Mouse (Mus musculus) cerebellum, adult 11 months (tissue): ENCODE measurements around the gene Nectin4.

Experiments used
- DNase-seq: peaks from one replicate; pipeline ENCODE4 v3.0.0; 2022

The Nectin4 gene

DNA sequence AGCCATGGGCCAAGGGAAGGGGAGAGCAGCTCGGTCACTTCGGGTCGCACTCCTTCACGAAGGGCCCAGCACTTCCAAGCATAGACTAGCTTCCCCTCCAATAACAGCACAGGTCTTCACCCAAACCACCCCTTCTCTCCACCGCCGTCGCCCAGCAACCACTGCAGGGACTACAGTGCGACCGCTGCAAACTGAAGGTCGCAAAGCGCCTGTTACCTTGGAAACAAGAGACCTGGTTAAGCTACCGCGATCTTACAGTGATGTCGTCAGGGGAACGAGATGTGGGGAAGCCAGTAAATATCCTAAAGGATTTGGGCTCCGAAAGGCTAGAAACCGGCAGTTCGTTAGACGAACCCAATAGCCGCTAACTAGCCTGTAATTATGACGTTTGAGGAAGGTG is 9.2 kb upstream of the Nectin4 start, which contains the start of gene Klhdc9:
TSS of gene Klhdc9 (minus strand) at position 143 of the 400 bp plus-strand sequence.
- DNase-seq, result peak; percentile 80

DNA sequence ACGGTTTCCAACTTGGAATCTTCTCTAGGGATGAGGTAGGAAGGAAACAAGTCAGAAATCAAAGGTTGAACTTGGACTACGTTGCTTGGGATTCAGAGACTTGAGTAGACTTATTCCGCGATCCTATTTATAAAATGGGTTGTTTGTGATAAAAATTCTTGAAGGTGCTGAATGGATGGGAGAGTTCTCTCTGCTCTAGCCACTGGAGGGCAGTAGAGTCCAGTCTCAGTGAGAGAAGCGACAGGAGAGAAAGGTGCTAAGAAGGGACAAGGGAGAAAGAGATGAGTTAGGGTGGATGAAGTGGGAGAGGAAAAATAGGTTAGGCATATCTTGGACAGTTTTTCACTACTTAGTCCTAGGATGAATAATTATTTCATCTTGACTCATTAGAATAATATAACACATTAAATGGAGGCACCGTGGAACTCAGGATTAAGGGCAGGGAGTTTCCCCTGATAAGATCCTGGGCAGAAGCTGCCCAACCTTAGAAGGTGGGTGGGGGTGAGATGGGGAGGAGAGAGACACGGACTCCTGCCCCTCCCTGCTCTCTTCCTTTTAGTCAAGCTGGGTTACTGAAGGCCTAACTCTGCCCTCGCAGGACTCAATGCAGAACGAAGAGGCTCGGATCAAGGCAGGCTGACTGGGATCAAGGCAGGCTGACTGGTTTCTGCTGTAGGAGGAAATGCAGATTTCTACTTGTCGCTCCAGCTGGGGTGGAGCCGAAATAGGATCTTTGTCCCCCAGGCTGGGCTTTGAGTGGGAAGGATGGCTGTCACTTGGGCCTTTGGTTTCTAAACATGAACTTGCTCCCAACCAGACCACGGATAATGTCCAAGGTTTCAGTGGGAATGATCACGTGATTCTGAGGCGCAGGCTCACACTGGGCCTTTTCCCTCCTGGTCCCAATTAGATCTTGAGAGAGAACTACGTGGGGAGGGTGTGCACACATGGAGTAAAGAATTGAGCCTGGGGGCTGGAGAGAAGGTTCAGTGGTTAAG is 8.5 kb upstream of the Nectin4 start:
- DNase-seq, result peak; percentile 72

DNA sequence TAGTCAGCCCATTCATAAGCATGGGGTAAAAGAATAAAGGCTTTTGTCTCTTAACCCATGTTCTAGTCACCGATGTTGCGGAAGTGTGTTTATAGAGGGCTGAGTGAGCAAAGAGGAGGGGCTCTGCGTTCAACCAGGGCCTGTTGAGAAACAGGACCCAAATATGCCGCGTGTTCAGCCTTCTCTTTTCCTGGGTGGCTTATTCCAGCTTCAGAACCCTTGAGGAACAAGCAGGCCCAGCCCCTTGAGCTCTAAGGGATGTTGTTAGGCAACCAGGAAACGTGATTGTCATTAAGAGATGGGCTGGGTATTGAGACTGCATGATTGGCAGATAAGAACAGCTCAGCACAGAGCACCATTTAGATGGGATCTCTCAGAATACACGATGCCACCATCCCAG is 4.0 kb upstream of the Nectin4 start:
- no peak for DNase-seq

- no peak for DNase-seq
Measured at GRCm38 (mm10) chr1:171372880-171373279, 3.0 kb downstream of the Nectin4 start.

DNA sequence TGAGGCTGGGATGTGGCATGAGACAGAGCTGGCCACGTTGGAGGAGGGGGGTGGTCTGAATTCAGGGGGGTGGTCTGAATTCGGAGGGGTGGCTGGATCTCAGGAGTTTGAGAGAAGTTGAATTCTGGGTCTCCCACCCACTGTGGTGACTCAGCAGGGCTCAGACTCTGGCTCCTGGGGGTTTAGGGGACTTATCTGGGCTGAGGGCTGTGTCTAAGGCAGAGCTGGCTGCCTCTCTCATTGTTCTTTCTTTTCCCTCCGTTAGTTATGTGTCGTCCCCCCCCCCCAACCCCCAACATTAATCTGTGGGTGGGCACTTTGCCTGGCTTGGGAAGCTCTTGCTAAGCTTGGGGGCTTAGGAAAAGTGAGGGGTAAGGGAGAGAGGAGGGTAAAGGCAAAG is 4.0 kb downstream of the Nectin4 start:
- DNase-seq, result no peak

GRCm38 (mm10) chr1:171375646-171376097 is 5.8 kb downstream of the Nectin4 start:
- DNase-seq, result no peak

DNA sequence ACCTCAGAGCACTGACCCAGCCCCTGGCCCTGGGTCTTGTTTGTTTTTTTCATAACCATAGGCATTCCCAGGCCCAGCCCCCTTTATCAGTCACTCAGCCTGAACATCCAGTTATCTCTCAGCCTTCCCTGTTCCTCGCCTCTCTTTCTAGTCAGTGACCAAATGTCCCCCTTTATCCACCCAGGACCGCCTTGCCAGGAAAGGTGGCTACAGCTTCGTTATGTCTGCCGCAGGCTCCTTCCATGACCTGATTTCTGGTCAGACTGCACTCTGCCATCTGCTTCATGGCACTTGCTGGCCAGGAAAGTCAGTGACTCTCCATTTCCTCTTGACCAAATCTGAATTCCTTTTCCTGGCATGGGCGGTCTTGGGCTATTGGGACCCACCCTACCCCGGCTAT is 8.4 kb downstream of the Nectin4 start:
- DNase-seq, result peak; percentile 46

- DNase-seq, result peak; percentile 80
Measured at GRCm38 (mm10) chr1:171379935-171380599, 10.2 kb downstream of the Nectin4 start.

- DNase-seq, result no peak
Measured at GRCm38 (mm10) chr1:171382096-171382620, 12.3 kb downstream of the Nectin4 start.

DNA sequence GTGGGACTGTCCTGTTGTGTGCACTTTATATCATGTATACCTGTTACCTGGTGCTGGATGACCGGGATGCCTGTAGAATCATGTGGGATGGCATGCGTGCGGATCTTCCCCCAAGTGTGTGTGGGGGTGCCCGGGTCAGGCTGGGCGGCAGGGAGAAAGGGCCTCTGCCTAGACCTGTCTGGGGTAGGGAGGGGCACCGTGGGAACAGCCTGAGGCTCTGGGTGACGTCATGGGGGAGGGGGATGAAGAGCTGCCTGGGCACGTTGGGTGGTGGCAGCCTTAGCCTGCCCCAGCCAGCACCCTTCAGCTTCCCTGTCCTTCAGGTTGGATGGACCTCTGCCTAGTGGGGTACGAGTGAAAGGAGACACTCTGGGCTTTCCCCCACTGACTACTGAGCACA is 14.5 kb downstream of the Nectin4 start:
- DNase-seq, result no peak

GRCm38 (mm10) chr1:171385171-171385570 is 15.3 kb downstream of the Nectin4 start:
- no peak for DNase-seq

DNA sequence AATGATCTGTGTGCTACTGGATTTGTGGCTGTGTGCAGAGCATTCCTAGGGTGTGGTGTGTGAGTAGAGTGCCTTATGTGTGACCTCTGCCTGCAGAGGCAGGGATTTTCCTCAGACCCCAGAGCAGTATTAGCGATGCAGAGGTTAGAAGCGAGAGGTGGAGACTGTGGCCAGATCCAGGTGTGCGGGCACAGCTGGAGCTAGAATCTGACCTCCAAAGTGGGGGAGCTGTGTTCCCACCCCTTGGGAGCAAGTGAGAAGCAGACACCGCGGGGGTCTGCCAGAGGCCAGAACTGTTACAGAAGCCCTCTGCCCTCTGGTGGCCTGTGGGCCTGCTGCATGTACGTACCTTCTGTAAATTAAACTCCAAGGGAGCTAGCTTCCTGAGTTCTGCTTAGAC is 17.2 kb downstream of the Nectin4 start:
- DNase-seq, result no peak

DNA sequence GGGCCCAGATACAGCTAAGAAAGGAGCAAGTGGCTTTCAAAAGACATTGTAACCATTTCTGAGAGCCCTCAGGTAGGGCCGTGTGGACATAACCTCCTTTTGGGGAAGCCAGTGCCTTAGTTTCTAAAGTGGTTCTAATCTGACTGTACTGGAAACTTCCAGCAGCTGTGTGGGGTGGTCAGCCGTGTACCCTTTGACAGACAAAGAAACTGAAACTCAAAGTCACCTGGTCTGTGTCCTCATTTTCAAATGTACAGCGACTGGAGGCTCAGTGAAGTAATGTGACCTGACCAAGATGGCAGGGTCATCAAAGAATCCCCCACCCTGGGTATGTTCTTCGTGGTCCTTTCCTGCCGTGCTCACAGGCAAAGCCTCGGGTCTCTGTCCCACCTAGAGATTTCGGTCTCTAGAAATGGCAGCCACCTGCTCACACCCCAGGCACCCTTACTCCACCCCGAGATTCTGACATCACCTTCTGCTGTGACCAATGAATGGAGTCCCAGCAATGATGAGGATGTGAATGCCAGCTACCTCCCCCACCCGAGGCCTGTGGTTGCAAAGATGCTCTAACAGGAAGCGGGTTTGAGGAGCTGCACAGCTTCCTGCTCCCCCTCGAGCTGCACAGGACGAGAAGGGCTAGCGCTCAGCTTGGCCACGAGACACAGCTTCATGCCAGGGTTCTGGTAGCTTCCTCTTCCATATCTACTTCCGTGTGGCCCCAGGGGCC is 18.6 kb downstream of the Nectin4 start, which contains the start of gene Arhgap30:
TSS of gene Arhgap30 (plus strand) at position 579 of the 727 bp plus-strand sequence.
- no peak for DNase-seq

DNA sequence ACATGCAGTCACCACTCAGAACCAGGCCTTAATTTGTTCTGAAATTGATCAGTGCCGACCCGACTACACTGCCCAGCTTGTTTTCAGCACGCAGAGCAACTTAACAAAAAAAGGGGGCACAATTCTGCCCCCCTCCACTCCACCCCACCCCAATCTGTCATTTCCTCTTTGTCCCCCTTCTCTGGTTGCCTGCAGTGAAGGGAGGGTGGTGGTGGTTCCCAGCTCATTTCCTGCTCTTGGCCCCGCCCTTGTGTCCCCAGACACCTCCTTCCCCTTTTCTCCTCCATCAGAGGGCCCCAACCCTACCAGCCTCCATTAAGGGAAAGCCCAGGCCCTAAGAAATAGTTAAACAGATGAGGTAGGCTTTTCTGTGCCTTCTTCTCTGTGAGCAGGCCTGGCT is 20.2 kb downstream of the Nectin4 start:
- no peak for DNase-seq

- no peak for DNase-seq
Measured at GRCm38 (mm10) chr1:171401821-171402220, 31.9 kb downstream of the Nectin4 start.

DNA sequence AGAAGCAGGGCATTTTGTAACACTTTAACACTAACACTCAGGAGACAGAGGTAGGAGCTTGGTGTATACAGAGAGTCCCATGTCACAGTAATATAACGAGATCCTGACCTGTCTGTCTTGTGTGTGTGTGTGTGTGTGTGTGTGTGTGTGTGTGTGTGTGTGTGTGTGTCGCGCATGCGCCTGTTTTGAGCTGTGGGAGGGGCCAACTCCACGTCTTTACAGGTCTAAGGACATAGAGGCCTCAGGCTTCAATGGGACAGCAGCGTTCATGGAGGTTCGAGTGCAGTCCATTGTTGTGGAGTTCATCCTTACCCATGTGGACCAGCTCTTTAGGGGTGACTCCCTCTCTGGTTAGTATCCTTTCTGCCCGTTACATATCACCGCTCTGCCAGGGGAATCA is 33.1 kb downstream of the Nectin4 start:
- DNase-seq, result no peak

GRCm38 (mm10) chr1:171407263-171407662 is 37.4 kb downstream of the Nectin4 start:
- DNase-seq, result no peak

DNA sequence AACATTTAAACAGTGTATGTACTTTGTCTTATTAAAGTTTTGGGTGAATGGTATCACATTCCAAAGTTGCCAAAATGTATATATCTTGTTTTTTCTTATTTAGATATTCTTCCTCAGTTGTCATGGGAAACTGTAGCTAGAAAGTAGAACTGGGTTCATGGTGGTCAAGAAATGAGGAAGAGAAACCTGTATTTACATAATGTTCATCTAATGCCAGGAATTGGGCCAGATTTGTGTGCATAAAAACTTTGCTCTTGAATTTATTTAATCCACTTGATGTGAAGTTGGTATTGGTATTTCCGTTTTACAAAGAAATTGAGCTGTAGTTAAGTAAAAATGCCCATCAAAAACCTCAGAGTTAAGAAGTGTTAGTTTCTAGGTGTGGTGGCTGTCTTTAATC is 40.3 kb downstream of the Nectin4 start:
- no peak for DNase-seq

DNA sequence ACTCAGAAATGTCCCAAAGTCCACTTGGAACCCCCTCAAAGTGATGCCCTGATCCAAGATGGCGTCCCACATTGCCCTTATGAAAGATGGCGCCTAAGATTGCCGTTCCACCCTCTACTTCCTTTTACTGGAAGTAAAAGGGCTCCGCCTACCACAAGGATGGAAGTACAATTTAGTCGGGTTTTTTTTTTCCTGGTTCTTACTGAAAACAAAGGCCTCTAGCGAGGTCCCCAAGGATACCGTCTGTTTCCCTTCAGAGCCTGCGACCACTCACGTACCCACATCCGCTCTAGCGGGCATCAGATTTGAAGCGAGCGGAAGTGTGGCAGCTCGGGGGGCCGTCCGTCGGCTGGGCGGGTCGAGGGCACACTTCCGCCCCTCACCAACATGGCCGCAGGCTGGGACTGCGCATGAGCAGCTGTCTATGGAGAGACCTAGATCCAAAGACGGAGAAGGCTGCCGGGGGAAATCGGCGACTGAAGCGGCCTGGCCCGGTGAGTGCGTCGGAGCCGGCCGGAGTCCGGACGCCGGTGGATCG is 41.1 kb downstream of the Nectin4 start, which contains the start of gene Usf1:
TSS of gene Usf1 (plus strand) at position 367 of the 538 bp plus-strand sequence.
- peak; percentile 94 for DNase-seq

DNA sequence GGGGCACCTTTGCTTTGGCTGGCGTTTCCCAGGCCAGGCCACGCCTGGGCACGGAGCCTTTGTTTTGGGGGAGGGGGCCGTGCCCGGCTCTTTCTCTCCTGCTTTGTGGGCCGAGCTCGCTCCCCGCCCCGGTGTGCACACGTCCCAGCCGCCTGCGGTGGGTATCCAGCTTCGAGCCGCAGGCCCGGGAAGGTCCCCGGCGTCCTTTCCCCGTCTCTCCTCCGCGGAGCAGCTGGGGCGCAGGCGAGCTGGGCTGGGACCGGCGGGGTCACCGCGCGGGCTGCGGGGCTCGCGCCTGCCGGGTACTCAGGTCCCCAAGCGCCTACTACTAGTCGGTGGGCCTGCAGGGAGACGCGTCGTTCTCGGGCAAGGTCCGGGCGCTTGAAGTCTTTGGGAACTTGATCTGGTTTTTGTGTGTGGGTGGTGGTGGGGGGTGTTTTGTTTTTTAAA is 41.6 kb downstream of the Nectin4 start:
- no peak for DNase-seq

DNA sequence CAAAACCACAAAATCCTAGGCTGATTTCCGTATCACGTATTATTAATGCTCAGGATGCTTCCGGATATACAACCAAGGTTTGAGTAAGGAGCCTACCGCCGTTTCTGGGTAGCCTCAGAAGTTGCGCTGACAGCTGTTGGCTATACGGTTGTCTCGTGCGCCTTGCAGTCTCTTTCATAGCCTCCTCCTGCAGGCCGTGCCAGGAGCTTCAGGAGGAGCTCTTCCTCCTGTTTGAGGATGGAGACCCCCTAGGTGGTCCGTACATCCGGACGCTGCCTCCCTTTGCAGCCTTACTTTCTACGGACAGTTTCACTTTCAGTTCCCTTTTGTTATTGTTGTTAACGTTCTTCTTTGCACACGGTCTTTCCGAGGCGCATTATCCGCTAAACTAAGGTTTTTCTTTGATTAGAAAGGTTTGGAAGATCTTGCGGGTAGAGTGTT is 42.1 kb downstream of the Nectin4 start:
- no peak for DNase-seq

- no peak for DNase-seq
Measured at GRCm38 (mm10) chr1:171412446-171412845, 42.5 kb downstream of the Nectin4 start.
